Mouse (Mus musculus): ENCODE results near the gene H2-T23.
"Not testable (repeated sequence)": the region's sequence is repeated elsewhere in the genome, so short reads cannot be mapped to it uniquely, and the experiment has no call there.

Gene H2-T23

DNA sequence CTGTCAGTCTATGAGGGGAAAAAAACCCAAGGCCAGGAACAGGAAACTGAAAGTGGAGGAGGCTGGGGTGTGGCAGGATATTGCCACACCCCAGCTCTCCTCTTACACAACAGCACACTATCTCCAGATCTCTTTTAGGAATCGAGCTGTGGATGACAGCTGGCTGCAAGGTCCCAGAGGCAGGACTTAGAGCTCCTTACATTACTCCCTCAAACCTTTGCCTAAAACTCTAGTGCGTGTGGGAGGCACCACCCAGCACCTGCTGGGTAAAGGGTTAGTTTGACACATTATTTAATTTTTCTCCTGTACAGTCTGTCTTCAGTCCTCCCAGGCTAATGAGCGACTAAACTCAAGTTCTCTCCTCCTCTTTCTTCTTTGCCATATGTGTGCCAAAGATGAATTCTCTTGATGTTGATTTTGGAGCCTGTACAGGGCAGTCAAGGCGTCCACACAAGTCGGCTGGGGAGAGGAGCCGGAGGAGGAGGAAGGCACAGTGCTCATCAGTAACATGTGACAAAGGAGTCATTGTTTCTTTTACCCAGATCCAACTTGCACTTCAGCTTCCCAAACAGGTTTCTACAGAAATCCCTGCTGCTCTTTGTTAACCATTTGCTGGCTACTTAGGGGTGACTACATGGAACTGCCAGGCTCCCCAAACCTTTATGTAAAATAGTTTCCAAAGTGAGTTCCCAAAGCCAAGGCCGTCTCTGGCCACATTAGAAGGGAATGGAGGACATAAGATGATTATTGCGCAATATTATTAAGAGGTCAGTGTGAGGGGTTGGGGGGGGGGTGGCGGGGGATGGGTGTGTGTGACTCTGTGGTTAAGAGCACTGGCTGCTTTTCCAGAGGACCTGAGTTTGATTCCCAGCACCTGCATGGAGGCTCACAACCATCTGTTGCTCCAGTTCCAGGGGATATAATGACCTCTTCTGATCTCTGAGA is 8.7 kb downstream of the H2-T23 start:
- DNase-seq (ENCODE audit: low spot score) = no peak

GRCm38 (mm10) chr17:36022922-36023321 is 9.7 kb downstream of the H2-T23 start:
- no peak for DNase-seq (ENCODE audit: low spot score)

DNA sequence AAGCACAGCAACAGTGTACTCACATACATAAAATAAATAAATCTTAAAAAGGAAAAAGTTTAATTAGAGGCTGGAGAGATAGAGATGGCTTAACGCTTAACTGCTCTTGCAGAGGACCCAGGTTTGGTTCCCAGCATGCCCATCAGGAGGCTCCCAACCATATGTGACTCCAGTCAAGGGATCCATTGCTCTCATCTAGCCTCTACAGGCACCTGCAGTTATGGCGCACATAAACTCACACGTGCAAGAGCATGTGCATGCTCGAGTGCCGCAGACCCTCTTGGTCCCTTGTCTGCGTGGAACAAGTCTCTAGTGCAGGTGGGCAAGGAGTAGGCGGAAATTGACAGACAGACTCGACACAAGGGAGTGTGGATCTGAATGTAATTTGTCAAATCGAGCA is 10.6 kb downstream of the H2-T23 start:
- DNase-seq (ENCODE audit: low spot score) = no peak

- no peak for DNase-seq (ENCODE audit: low spot score)
These were observed 11.3 kb downstream of the H2-T23 start for GRCm38 (mm10) chr17:36021309-36021708.

DNA sequence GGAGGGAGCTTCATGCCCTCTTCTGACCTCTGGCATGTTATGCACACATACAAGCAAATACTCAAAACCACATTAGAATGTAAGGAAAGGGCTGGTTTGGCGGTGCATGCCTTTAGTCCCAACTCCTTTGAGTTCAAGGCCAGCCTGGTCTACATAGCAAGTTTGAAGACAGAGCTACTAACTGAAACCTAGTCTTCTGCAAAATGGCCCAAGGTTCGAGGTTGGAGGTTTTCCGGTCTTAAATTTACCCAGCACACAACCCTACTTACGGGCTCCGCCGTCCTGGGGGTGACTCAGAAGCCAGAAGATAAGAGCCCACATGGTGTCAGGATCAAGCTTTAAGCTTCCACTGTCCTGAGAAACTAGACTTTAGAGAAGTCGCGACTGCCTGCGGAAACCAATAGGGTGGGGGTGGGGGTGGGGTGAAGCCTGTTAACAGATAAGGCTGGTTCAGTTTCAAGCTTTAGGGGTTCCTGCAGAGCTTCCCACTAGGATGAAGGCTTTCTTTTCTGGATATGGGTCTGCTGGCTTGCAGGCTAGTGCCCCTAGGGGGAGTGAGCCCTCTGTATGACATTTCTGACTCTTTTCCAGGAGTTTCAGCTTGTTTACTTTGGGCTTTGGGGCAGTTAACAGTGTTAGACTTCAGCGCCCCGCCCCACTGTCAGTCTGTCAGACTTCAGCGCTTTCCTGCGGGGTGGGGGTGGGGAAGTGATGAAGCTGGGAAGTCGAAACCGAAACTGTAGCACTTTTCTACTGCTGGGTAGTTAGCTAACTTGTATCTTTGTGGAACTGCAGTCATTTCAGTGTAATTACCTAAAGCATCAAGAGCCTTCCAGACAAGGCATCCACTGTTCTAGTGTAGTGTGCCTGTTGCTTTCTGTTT is 12.2 kb downstream of the H2-T23 start, which contains the start of gene H2-T24:
TSS of gene H2-T24 (minus strand) at position 370 of the 883 bp plus-strand sequence.
- peak; percentile 85 for DNase-seq (ENCODE audit: low spot score)

DNA sequence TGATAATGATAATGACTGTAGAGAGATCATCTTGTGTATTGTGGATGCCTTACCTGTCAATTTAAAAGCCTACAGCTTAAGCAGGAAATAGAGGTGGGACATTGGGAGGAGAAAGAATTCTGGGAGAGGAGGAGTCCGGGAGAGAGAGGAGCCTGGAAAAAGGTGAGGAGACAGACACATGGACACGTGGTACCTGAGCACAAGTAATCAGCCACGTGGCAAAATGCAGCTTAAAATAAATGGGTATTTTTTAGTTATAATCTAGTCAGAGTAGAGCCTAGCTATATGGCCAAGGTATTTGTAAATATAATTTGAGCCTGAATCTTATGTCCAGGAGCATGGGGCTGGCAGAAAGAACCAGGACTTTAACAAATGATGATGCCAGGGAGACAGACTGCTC is 13.1 kb downstream of the H2-T23 start:
- no peak for DNase-seq (ENCODE audit: low spot score)

- no peak for DNase-seq (ENCODE audit: low spot score)
These were observed 13.7 kb downstream of the H2-T23 start for GRCm38 (mm10) chr17:36018979-36019378.

GRCm38 (mm10) chr17:36017046-36017445 is 15.6 kb downstream of the H2-T23 start:
- no peak for DNase-seq (ENCODE audit: low spot score)

DNA sequence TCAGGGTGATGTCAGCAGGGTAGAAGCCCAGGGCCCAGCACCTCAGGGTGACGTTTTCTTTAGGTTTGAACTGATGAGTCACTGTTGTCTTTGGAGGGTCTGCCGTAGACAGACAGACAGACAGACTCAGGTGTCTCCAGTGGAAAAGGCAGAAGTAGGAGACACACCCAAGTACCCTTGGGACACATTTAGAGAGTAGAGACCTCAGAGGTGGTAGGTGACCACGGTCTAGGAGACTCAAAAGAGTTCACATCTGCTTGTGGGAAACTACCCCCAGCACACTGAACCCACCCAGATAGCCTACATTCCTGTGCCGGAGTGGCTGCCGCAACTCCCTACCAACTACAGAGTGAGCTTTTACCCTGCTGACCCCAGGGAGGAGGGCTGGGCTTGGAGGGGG is 17.7 kb downstream of the H2-T23 start:
- DNase-seq (ENCODE audit: low spot score) = no peak

- DNase-seq (ENCODE audit: low spot score) = not testable (repeated sequence)
These were observed 28.2 kb downstream of the H2-T23 start for GRCm38 (mm10) chr17:36004409-36004808.

DNA sequence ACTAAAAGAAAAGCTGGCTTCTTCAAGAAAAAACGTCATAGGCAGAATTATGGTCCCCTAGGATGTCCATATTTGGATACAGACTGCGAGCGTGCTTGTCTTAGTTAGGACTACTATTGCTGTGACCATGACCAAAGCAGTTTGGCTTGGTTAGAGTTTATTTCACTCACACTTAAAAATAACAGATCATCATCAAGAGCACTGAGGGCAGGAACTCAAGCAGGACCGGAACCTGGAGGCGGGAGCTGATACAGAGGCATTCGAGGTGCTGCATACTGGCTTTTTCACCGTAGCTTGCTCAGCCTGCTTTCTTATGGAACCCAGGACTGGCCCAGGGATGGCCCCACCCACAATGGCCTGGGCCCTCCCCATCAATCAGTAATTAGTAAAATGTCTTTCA is 29.3 kb downstream of the H2-T23 start:
- DNase-seq (ENCODE audit: low spot score) = no peak

DNA sequence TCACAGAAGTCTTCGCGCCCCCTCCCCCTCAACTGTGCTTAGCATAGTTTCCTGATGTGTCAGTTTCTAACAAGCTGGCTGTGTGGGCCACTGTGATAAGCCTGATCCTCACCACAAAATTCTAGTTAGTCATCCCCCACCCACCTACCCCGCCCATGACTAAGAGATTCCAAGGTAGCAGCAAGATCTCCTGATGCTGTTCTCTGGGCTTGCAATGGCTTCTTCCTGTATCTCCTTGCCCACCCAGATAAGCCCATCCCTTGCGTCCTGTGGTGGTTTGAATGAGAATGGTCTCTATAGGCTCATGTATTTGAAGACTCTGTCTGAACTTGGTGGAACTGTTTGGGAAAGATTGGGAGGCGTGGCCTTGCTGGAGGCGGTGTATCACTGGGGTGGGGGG is 30.7 kb downstream of the H2-T23 start:
- peak; percentile 61 for DNase-seq (ENCODE audit: low spot score)

DNA sequence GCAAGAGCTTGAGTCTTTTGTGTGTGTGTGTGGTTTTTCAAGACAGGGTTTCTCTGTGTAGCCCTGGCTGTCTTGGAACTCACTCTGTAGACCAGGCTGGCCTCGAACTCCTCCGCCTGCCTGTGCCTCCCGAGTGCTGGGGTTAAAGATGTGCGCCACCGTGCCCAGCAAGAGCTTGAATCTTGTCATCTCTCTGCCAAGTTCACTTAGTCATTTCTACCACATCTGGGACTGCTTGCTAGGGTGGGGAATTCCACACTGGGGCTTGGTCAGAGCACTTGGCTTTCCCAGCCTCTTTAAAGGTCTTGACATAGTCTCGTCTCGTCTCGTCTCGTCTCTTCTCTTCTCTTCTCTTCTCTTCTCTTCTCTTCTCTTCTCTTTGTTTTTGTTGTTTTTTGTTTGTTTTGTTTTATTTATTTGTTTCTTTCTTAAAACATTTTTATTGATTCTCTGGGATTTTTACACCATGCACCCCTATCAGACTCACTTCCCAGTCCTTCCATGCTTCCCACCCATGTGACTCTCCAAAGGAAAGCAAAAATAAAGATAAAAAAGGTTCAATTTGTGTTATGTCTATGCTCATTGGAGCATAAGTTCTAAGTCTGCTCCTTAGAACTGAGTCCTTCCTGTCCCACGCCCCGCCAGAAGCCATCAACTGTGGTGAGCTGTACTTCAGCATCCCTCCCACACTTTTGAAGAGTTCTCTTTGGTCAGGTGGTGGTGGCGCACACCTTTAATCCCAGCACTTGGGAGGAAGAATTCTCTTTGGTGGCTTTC is 31.3 kb downstream of the H2-T23 start:
- DNase-seq (ENCODE audit: low spot score) = peak; percentile 46

GRCm38 (mm10) chr17:36000349-36000748 is 32.3 kb downstream of the H2-T23 start:
- no peak for DNase-seq (ENCODE audit: low spot score)

- peak; percentile 55 for DNase-seq (ENCODE audit: low spot score)
These were observed 33.3 kb downstream of the H2-T23 start for GRCm38 (mm10) chr17:35999356-35999755.

GRCm38 (mm10) chr17:35998545-35999305 is 33.9 kb downstream of the H2-T23 start:
- no peak for DNase-seq (ENCODE audit: low spot score)

DNA sequence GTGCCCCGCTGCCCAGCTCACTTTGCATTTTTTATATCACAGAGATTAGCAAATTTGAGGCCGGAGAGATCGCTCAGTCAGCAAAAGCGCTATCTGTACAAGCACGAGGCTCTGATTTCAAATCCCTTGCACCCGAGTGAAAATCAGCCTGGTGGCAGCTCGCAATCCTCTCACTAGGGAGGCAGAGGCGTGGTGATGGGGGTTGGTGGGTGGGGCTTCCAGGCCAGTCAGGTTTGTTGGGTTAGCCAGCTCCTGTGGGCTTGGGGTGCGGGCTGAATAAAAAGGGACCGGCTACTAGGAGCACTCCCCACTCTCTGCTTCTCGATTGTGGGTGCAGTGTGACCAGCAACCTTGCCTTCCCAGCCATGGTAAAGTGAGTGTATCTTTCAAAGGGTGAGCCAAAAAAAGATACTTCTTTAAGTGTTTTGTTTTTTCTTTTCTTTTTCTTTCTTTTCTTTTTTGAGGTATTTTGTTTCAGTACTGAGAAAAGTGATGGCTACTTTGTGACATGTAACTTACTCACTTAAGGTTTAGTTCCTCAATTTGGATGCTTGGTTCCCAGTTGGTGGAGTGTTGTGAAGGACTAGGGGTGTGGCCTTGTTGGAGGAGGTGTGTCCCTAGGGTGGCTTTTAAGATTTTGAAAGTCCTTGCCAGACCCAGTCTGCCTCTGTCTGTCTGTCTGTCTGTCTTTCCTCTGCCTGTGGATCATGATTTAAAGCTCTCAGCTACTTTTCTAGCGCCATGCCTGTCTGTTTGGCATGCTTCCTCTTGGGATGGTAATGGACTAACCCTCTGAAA is 34.7 kb downstream of the H2-T23 start:
- peak; percentile 46 for DNase-seq (ENCODE audit: low spot score)

GRCm38 (mm10) chr17:35996949-35997348 is 35.7 kb downstream of the H2-T23 start:
- DNase-seq (ENCODE audit: low spot score) = peak; percentile 95

DNA sequence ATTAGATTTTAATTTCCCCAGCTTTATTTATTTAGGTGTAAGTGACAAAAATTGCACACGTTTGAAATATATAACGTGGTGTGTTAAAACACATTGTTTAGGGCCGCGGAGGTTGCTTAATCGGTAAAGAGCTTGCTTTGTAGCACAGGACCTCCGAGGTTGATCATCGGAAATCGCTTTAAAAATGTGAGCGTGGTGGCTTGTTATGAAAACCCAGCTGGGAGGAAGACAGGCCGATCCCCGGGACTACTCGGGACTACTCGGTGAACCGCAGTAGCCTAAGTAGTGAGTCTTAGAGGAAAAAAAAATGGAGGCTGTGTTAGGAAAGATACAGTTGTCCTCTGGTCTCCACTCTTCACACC is 37.8 kb downstream of the H2-T23 start:
- no peak for DNase-seq (ENCODE audit: low spot score)

- peak; percentile 75 for DNase-seq (ENCODE audit: low spot score)
These were observed 38.3 kb downstream of the H2-T23 start for GRCm38 (mm10) chr17:35994175-35994878.
